Mouse (Mus musculus): Measurements from ENCODE around the gene Olfml3. TPM values are rescaled to one million over a fixed set of nuclear protein-coding genes. Genes with fewer than 3 reads are reported as not detected.

The Olfml3 gene
- 0.19 and 1.0 TPM in 2 replicates for polyA plus RNA-seq (2012; ENCODE audit: low replicate concordance)

DNA sequence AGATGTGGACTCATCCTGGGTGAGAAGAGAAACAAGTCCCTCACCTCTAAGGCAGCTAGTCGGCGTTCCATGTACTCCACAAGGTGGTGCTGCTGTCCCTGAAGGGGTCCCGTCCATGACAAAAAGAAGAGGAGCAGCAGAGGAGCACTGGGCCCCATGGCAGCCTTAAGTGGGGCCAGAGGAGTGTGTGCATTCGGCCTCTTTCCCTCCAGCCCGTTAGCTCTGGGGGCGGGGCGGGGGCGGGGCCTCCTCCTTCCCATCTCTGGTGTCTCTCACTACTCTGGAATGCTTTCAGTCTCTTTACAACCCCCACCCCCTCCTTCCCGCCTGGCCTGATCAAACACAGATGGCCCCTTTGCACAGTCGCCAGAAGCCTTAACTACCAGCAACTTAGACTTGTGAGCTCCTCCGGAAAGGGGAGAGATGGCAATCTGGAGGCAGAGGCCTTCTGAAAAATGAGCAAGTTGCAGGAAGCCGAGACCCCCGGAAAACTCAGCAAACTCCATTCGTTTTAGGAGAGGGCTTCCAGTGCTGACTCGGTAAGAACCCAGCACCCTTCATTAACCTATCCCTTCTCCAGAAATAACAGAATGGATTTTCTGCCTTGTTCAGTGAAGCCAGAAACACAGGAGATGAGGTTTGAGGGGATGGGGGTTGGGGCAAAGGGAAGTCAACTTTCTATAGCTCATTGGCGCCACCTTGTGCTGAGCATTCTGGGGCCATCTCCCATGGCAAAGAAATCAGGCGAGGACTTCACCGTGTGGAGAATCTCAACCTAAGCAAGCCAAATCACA, at the start of gene Olfml3:
Gene Olfml3 (minus strand): TSS at position 224 of the 794 bp plus-strand sequence.

DNA sequence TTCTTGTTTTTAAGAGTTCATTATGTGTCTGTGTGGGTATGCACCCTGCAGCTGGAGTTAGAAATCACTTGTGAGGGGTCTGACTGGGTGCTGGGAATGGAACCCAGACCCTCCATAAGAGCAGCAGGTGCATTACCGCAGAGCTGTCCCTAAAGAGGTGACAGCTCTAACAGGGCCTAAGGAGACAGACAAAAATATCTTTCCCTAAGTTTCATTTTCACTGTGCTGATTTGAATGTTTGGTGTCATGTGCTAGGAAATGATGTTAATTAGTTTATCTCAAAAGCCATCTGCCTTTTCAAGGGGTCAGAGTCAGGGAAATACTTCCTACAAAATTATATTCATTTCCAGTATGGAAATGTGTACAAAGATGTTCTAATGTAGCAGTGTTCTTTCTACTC, 1.5 kb upstream of the Olfml3 start, which contains the start of gene Gm10964:
Gene Gm10964 (plus strand): TSS at position 38 of the 400 bp plus-strand sequence.

Other genes starting within 250 kb of the Olfml3 start
- gene Syt6, start 162.8 kb downstream of the Olfml3 start, polyA plus RNA-seq (2012; ENCODE audit: low replicate concordance): not detected in 2 replicates
- not detected in 2 replicates for gene Atg4a-ps, start 91.9 kb downstream of the Olfml3 start, polyA plus RNA-seq (2012; ENCODE audit: low replicate concordance)
- not detected in 2 replicates for gene Gm10964, start 1.4 kb upstream of the Olfml3 start, polyA plus RNA-seq (2012; ENCODE audit: low replicate concordance)
- 67.1 and 72.3 TPM in 2 replicates for gene Hipk1, start 53.6 kb upstream of the Olfml3 start, polyA plus RNA-seq (2012; ENCODE audit: low replicate concordance)
- gene Dclre1b, start 71.4 kb upstream of the Olfml3 start, polyA plus RNA-seq (2012; ENCODE audit: low replicate concordance): 4.0 and 13.4 TPM in 2 replicates
- 1.3 and 2.4 TPM in 2 replicates for gene Ap4b1, start 71.5 kb upstream of the Olfml3 start, polyA plus RNA-seq (2012; ENCODE audit: low replicate concordance)
- gene Gm43064, start 71.6 kb upstream of the Olfml3 start, polyA plus RNA-seq (2012; ENCODE audit: low replicate concordance): 0.32 and 1.7 TPM in 2 replicates
- gene Bcl2l15, start 94.6 kb upstream of the Olfml3 start, polyA plus RNA-seq (2012; ENCODE audit: low replicate concordance): 1.0 and 2.0 TPM in 2 replicates
- gene Ptpn22, start 121.8 kb upstream of the Olfml3 start, polyA plus RNA-seq (2012; ENCODE audit: low replicate concordance): 0.08 and 2.8 TPM in 2 replicates
- gene Rsbn1, start 176.1 kb upstream of the Olfml3 start, polyA plus RNA-seq (2012; ENCODE audit: low replicate concordance): 16.1 and 30.5 TPM in 2 replicates
- gene Phtf1, start 230.1 kb upstream of the Olfml3 start, polyA plus RNA-seq (2012; ENCODE audit: low replicate concordance): 23.3 and 26.5 TPM in 2 replicates